Mouse (Mus musculus) kidney, postnatal 0 days (tissue): ENCODE data around the gene Cpm. TPM values are rescaled to one million over a fixed set of nuclear protein-coding genes. Genes with fewer than 3 reads are reported as not detected.

Experiments
- ATAC-seq: fragments of 200-750 bp; cut with Nextera tagmentation; replicated peaks from 2 replicates; pipeline ENCODE4 v1.8.0; 2017; ENCODE audit warnings: low read depth, moderate number of reproducible peaks, moderate TSS enrichment, moderate library complexity; ENCODE audit not compliant: low FRiP score
- DNase-seq: peaks from one replicate; pipeline ENCODE4 v3.0.0-alpha.2; 2016; ENCODE audit warnings: low spot score
- H3K27ac ChIP-seq: fragments of 300-500 bp; sonication (generic); 2 replicates; pipeline ENCODE4 v1.5.1; 2014; ENCODE audit warnings: mild to moderate bottlenecking
- H3K27me3 ChIP-seq: fragments of 300-500 bp; sonication (generic); 2 replicates; pipeline ENCODE4 v1.6.1; 2014; ENCODE audit warnings: low read length, mixed read lengths; ENCODE audit not compliant: insufficient read depth
- H3K36me3 ChIP-seq: fragments of 300-500 bp; sonication (generic); 2 replicates; pipeline ENCODE4 v1.6.1; 2014; ENCODE audit warnings: low read length, mixed read lengths; ENCODE audit not compliant: insufficient read depth
- H3K4me1 ChIP-seq: fragments of 300-500 bp; sonication (generic); replicated peaks from 2 replicates; pipeline ENCODE4 v1.6.1; 2014; ENCODE audit warnings: antibody characterized with exemption, low read length, mixed read lengths; ENCODE audit not compliant: insufficient read depth
- H3K4me2 ChIP-seq: fragments of 300-500 bp; sonication (generic); 2 replicates; pipeline ENCODE4 v1.6.1; 2014; ENCODE audit warnings: mild to moderate bottlenecking, low read length, moderate library complexity, mixed read lengths
- H3K4me3 ChIP-seq: fragments of 300-500 bp; sonication (generic); replicated peaks from 2 replicates; pipeline ENCODE4 v1.5.1; 2014; ENCODE audit warnings: low read depth, low read length
- H3K9ac ChIP-seq: fragments of 300-500 bp; sonication (generic); 2 replicates; pipeline ENCODE4 v1.6.1; 2014; ENCODE audit warnings: low read depth, low read length
- H3K9me3 ChIP-seq: fragments of 300-500 bp; sonication (generic); replicated peaks from 2 replicates; pipeline ENCODE4 v1.6.1; 2016; ENCODE audit warnings: low read length, inconsistent platforms, mixed read lengths
- CTCF ChIP-seq: IDR thresholded peaks from 2 replicates; pipeline ENCODE4 v1.5.1; 2016; ENCODE audit warnings: antibody characterized with exemption, low read depth, mild to moderate bottlenecking, moderate library complexity
- WGBS: fragments of 180-500 bp; shearing (Covaris S2); extraction: QIAGEN DNeasy Blood & Tissue Kit; methylation state at CpG from one replicate; pipeline ENCODE4 v1.1.7; 2014; 5-methylcytosine and 5-hydroxymethylcytosine counted together
- polyA plus RNA-seq: library from polyadenylated mRNA; unstranded; fragments of >200 nt; fragmentation: Nextera tagmentation; extraction: Ambion mirVana; gene quantifications from 2 replicates; pipeline ENCODE4 v1.2.1, GENCODE M21; 2015

Cpm gene
- polyA plus RNA-seq, 1 experiment from 2014 or later: 51.7 TPM

- no peak for ATAC-seq
- 92% methylated on average over 8 of the region's 8 CpGs for WGBS
Observed at GRCm38 (mm10) chr10:117696021-117696826, 66.9 kb downstream of the Cpm start.

GRCm38 (mm10) chr10:117696827-117697560 is 67.7 kb downstream of the Cpm start:
- Histone ChIP-seq H3K4me1 (no peaks in the 10 kb centered on the region), H3K27ac (no peak overlapping the region), H3K4me2 (no peak overlapping the region), H3K4me3 (no peak overlapping the region), H3K27me3 (no peaks in the 10 kb centered on the region), H3K36me3 (peaks cover 68% of the 10 kb centered on the region), H3K9me3 (no peaks in the 10 kb centered on the region), H3K9ac (no peak overlapping the region)
- TF ChIP-seq CTCF: no peak
- no peak for ATAC-seq
- DNase-seq: no peak
- 93% methylated on average over 6 of the region's 6 CpGs for WGBS

More at GRCm38 (mm10) chr10:117696021-117696826, 66.9 kb downstream of the Cpm start:
- TF ChIP-seq CTCF: no peak
- Histone ChIP-seq H3K9me3 (no peaks in the 10 kb centered on the region), H3K9ac (no peak overlapping the region), H3K36me3 (peaks cover 68% of the 10 kb centered on the region), H3K4me1 (no peaks in the 10 kb centered on the region), H3K27me3 (no peaks in the 10 kb centered on the region), H3K4me3 (no peak overlapping the region), H3K4me2 (no peak overlapping the region), H3K27ac (no peak overlapping the region)
- DNase-seq: no peak

- Histone ChIP-seq H3K36me3 (peaks cover 64% of the 10 kb centered on the region), H3K27me3 (no peaks in the 10 kb centered on the region), H3K4me2 (no peak overlapping the region), H3K27ac (no peak overlapping the region), H3K4me3 (no peak overlapping the region), H3K4me1 (no peaks in the 10 kb centered on the region), H3K9ac (no peak overlapping the region), H3K9me3 (no peaks in the 10 kb centered on the region)
- DNase-seq (no peak), ATAC-seq (no peak)
- TF ChIP-seq CTCF: no peak
- WGBS: 96% methylated on average over 3 of the region's 3 CpGs
Observed at GRCm38 (mm10) chr10:117697561-117698115, 68.3 kb downstream of the Cpm start.

- H3K27ac ChIP-seq: no peak overlapping the region
- H3K4me3 ChIP-seq: no peak overlapping the region
- no peak for DNase-seq
- peaks cover 70% of the 10 kb centered on the region for H3K36me3 ChIP-seq
- H3K4me2 ChIP-seq: no peak overlapping the region
- H3K9ac ChIP-seq: no peak overlapping the region
- no peak for TF ChIP-seq CTCF
- H3K4me1 ChIP-seq: no peaks in the 10 kb centered on the region
- WGBS: 95% methylated on average over 10 of the region's 10 CpGs
- ATAC-seq: no peak
- no peaks in the 10 kb centered on the region for H3K27me3 ChIP-seq
- H3K9me3 ChIP-seq: no peaks in the 10 kb centered on the region
Observed at GRCm38 (mm10) chr10:117698313-117699138, 69.2 kb downstream of the Cpm start.

GRCm38 (mm10) chr10:117699914-117700313 is 70.6 kb downstream of the Cpm start:
- Histone ChIP-seq H3K9me3 (no peaks in the 10 kb centered on the region), H3K4me3 (no peak overlapping the region), H3K27ac (no peak overlapping the region), H3K27me3 (no peaks in the 10 kb centered on the region), H3K9ac (no peak overlapping the region), H3K4me1 (no peaks in the 10 kb centered on the region), H3K4me2 (no peak overlapping the region), H3K36me3 (peaks cover 73% of the 10 kb centered on the region)
- DNase-seq (no peak), ATAC-seq (no peak)
- TF ChIP-seq CTCF: no peak
- WGBS: 96% methylated on average over 4 of the region's 4 CpGs

- H3K4me1 ChIP-seq: no peaks in the 10 kb centered on the region
Observed at GRCm38 (mm10) chr10:117700450-117700849, 71.2 kb downstream of the Cpm start.

More at GRCm38 (mm10) chr10:117700450-117700849, 71.2 kb downstream of the Cpm start:
- no peak overlapping the region for H3K27ac ChIP-seq
- H3K4me2 ChIP-seq: no peak overlapping the region
- no peak for DNase-seq
- no peak overlapping the region for H3K9ac ChIP-seq
- peaks cover 77% of the 10 kb centered on the region for H3K36me3 ChIP-seq
- WGBS: 86% methylated on average over 1 of the region's 1 CpGs
- no peak for TF ChIP-seq CTCF
- H3K4me3 ChIP-seq: no peak overlapping the region
- no peaks in the 10 kb centered on the region for H3K9me3 ChIP-seq
- no peaks in the 10 kb centered on the region for H3K27me3 ChIP-seq
- no peak for ATAC-seq
